Mouse (Mus musculus) brain, adult 10 weeks (tissue): Measurements from ENCODE around the gene Rgmb. TPM values are rescaled to one million over a fixed set of nuclear protein-coding genes. Genes with fewer than 3 reads are reported as not detected.

Experiments used
- polyA plus RNA-seq: library from polyadenylated mRNA; stranded (reverse); fragments of 350-450 nt; fragmentation: Illumina TruSeq; extraction: RNeasy Lipid Tissue Mini Kit (QIAGEN cat#74804); gene quantifications from one replicate; pipeline ENCODE4 v1.2.3, GENCODE M21; 2015; ENCODE audit warnings: low read depth, low replicate concordance

Rgmb gene
- 26.2 TPM for polyA plus RNA-seq

DNA sequence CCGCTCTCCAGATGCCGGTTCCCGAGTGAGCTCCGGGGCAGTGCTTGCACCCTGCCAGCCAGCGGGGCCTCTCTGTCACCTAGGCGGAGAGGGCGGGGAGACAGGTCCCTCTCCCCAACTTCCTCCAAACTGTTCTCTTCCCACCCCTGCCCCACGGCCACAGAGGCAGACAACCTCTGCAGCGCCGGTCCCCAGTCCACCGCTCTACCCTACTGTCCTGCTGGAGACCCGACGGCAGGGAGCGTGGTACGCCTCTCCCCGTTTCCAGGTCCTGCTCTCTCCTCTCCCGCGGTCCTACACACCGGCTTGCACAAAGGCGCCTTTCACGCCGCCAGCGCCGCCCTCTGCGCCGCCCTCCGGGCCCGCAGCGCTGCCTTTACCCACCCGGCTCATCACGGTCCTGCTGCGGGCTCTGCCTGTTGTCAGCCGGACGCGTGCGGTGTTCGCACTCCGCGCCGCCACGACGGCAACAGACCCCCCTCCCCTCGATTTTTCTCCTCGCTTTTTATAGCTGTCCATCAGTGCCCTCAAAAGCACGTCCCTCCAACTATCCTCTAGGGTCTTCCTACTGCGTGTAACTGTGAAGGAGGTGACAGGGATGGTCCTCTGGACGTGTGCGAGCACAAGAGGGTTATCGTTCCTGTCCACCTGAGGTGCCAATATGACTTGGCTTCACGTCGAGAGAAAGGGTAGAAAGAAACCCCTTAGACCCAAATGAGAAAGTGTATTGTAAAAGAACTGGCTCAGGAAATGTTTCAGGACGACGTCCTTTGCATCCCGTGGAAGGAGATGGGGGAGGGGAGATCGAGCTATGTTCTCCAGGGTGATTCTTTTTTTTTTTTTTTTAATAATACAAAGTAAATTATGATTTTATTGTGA is at the start of gene Rgmb:
Rgmb (minus strand) TSS at position 274 of the 879 bp plus-strand sequence.

Other genes with a start within 250 kb of the Rgmb start
- 7.6 TPM for gene Chd1, start 126.1 kb downstream of the Rgmb start, polyA plus RNA-seq